Mouse (Mus musculus): Measurements from ENCODE around the gene Ubac2.

Ubac2 gene

GRCm38 (mm10) chr14:121922731-121923130 lies 44.3 kb downstream of the Ubac2 start:
- DNase-seq (ENCODE audit: low read depth, low spot score): no peak

DNA sequence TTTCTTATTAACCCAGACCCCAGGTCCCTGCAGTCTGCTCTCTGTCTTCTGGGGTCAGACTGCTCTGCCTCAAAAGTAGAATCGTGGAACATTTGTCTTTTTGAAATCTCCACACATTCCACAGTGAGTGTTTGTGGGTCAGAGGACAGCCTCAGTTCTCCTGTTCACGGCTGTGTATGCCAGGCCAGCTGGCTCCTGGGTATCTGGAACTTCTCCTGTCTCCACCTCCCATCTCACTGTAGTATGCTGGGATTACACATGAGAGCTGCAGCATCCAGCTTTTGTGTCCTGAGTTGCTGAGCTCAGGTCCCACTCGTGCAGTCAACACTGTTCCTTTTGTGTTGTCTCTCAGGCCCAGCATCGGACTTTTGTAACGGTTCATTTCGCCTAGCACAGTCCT lies 46.5 kb downstream of the Ubac2 start:
- DNase-seq (ENCODE audit: low read depth, low spot score): no peak

- DNase-seq (ENCODE audit: low read depth, low spot score): no peak
These were observed 48.5 kb downstream of the Ubac2 start for GRCm38 (mm10) chr14:121926901-121927300.

- DNase-seq (ENCODE audit: low read depth, low spot score): no peak
These were observed 49.0 kb downstream of the Ubac2 start for GRCm38 (mm10) chr14:121927451-121927850.

GRCm38 (mm10) chr14:121928375-121929137 lies 50.1 kb downstream of the Ubac2 start:
- peak; percentile 44 for DNase-seq (ENCODE audit: low read depth, low spot score)

GRCm38 (mm10) chr14:121929243-121929951 lies 51.0 kb downstream of the Ubac2 start:
- no peak for DNase-seq (ENCODE audit: low read depth, low spot score)

DNA sequence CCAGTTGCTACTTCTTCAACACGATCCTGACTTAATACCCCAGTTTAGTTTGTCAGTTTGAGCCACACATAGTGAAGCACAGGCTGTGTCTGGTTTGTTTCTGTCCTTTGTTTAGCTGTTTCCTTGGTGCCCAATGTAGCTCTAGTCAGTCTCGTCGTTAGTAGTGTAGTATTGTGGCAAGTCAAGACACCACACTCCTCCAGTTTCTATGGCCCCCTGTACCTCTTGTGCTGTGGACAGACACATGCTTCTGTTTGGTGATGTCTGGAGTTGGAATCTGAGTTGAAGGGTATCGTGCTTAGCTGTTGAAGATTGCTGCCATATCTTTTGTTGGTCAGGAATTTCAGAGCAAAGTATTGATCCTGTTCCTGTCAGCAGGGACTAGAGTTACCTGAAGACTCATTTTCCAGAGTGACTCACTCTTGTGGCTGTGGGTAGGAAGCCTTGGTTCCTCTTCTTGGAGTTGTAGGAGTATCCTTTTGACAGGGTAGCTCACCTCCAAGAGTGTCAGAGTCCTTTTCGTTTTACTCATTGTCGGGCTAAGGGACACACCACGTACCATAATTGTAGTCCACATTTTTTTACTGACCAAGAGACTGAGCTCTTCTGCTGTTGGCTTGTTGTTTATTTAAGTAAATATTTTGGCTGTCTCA lies 52.4 kb downstream of the Ubac2 start:
- no peak for DNase-seq (ENCODE audit: low read depth, low spot score)

- DNase-seq (ENCODE audit: low read depth, low spot score): peak; percentile 69
These were observed 53.2 kb downstream of the Ubac2 start for GRCm38 (mm10) chr14:121931594-121931993.

- DNase-seq (ENCODE audit: low read depth, low spot score): no peak
These were observed 53.8 kb downstream of the Ubac2 start for GRCm38 (mm10) chr14:121932180-121932579.

DNA sequence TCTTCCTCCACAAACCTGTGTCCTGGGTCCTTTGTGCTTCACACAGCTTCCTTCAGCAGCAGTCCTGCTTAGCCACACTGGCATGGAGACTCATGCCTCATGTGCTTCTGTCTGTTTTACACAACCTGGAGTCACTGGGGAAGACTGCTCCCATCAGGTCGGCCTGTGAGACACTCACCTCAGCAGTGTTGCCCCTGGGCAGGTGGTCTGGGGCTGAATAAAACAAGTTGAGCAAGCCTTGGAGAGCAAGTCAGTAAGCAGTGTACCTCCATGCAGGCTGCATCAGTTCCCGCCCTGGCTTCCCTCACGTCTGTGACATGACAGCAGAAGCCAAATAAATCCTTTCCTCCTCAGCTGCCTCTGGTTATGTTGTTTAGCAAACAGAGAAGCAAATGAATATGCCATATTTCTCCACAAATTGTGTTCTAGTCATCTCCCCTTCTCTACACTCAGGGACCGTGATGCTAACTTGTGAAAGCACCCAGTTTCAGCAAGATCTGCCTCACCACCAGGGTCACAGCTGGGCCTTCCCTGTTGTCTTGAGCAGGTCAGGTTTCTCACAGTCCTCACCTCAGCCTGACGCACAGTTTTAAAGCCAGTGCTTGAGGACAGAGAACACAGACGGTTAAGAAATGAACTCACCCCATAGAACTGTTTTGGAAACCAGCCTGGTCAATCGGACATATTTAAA lies 55.6 kb downstream of the Ubac2 start:
- DNase-seq (ENCODE audit: low read depth, low spot score): no peak

DNA sequence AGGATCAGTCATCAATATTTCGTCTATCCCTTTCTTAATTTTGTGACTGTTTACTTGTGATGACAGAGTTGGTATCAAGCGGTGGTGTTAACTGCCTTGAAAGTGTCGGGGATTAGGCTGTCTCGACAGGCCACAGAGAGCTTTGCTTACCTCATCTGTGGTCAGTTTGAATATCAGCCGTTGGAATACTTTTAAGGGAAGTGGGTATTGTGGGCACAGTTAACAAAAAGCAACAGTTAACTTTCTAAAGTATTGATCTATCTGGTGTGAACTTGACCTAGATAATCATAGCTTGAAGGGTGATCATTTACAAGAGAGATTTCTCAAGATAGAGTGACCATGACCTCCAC lies 56.2 kb downstream of the Ubac2 start:
- DNase-seq (ENCODE audit: low read depth, low spot score): no peak

- no peak for DNase-seq (ENCODE audit: low read depth, low spot score)
These were observed 57.9 kb downstream of the Ubac2 start for GRCm38 (mm10) chr14:121936356-121936755.

DNA sequence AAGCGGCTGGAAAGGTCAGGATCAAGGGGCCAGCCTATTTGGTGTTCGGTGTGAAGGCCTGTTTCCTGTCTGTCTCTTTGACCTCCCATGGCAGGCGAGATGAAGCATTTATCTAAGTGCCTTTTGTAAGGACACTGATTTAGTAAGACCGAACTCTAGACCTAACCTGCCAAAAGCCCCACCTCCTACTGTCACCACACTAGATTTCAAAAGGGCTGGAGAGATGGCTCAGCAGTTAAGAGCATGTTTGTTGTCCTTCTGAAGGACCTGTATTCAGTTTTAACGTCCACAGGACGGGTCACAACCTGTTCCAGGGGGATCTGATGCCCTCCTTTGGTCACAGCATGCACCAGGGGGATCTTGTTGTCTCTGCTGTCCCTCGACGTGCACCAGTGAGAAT lies 58.4 kb downstream of the Ubac2 start:
- DNase-seq (ENCODE audit: low read depth, low spot score): no peak

- no peak for DNase-seq (ENCODE audit: low read depth, low spot score)
These were observed 59.3 kb downstream of the Ubac2 start for GRCm38 (mm10) chr14:121937601-121938255.

- DNase-seq (ENCODE audit: low read depth, low spot score): no peak
These were observed 60.1 kb downstream of the Ubac2 start for GRCm38 (mm10) chr14:121938256-121939191.

DNA sequence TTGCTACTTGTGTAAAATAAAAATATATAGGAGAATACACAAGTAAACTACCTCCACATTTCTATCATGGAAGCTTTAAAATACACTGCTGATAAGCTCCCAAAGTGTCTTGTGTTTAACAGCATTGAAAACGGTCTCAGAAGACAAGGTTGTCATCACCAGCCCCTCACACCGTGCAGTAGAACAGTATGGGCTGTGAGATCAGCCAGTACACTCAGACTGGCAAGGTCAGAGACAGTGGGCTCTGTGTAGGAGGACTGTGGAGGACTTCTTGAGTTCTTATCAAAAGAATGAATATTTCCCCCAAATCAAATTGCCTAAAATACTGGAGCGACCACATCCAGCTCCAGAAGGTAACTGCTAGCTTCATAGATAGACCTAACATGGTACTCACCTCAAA lies 61.2 kb downstream of the Ubac2 start:
- DNase-seq (ENCODE audit: low read depth, low spot score): no peak

DNA sequence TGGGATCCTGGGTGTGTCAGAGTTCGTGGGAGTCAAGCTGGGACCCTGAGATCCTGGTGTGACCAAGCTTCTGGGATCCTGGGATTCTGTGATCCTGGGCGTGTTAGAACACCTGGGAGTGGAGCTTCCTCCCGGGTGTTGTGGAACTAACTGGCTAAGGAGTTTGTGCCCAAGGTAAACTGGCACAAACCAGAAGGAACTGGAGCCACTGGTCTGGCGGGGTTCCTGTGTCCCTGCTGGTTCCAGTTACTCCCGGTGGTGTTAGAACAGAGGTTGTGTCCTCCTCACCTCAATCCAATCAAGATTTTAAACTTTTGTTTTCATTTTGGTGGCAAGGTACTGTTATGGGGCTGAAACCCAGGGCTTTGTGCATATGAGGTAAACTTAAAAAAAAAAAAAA lies 67.7 kb downstream of the Ubac2 start:
- DNase-seq (ENCODE audit: low read depth, low spot score): peak; percentile 87

GRCm38 (mm10) chr14:121946728-121947127 lies 68.3 kb downstream of the Ubac2 start:
- DNase-seq (ENCODE audit: low read depth, low spot score): peak; percentile 75

DNA sequence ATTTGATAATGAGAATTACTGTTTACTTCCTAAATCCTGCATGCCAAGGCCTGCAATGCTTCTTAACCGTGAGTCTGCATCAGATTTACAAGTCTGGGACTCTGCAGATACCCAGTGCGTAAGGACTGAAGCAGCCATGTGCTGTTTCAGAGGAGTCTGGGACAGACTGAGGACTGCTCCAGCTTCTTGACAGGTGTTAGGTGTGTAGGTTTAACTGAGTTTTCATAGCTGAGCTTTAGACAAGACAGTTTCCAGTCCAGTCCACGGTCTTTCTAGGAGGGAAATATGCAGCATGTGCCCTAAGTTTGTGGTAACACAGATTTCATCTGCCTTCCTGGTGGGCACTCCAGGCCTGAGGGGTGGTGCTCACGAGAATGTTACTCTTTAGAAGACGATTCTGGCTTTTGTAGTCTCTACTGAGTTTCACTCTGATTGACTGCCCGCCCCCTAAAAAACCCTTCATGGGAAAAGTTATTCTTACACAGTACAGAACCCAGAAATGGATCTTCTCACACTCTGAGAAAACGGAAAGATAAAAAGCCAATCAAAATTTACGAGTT lies 68.9 kb downstream of the Ubac2 start:
- DNase-seq (ENCODE audit: low read depth, low spot score): no peak

- no peak for DNase-seq (ENCODE audit: low read depth, low spot score)
These were observed 69.5 kb downstream of the Ubac2 start for GRCm38 (mm10) chr14:121947966-121948365.

Measured in ES-CJ7 (cell line).